Mouse (Mus musculus): ENCODE data around the gene Igfn1. TPM values are rescaled to one million over a fixed set of nuclear protein-coding genes. Genes with fewer than 3 reads are reported as not detected.

Gene Igfn1
- polyA plus RNA-seq, 1 experiment from 2014 or later: not detected

- Histone ChIP-seq H3K27ac (ENCODE audit: low read length) (no peak overlapping the region), H3K4me2 (ENCODE audit: low read depth, low read length) (no peak overlapping the region), H3K27me3 (ENCODE audit: control insufficient read depth, insufficient read depth, low read depth, low read length) (peaks cover 25% of the 10 kb centered on the region), H3K4me1 (replicated peaks; ENCODE audit: control insufficient read depth, insufficient read depth, low read length) (no peaks in the 10 kb centered on the region), H3K9me3 (ENCODE audit: control insufficient read depth, low read length) (no peaks in the 10 kb centered on the region), H3K4me3 (ENCODE audit: low read length) (no peak overlapping the region), H3K36me3 (ENCODE audit: control insufficient read depth, insufficient read depth, low read length) (no peaks in the 10 kb centered on the region), H3K9ac (ENCODE audit: low read length) (no peak overlapping the region)
- ATAC-seq (ENCODE audit: low read depth): no peak
- WGBS: 68% methylated on average over 5 of the region's 5 CpGs
These were observed 81.7 kb downstream of the Igfn1 start for GRCm38 (mm10) chr1:135924377-135924994.

GRCm38 (mm10) chr1:135923229-135923628 lies 82.9 kb downstream of the Igfn1 start:
- no peak overlapping the region for H3K27ac ChIP-seq (ENCODE audit: low read length)
- H3K4me2 ChIP-seq (ENCODE audit: low read depth, low read length): no peak overlapping the region
- H3K9me3 ChIP-seq (ENCODE audit: control insufficient read depth, low read length): no peaks in the 10 kb centered on the region
- H3K4me1 ChIP-seq (replicated peaks; ENCODE audit: control insufficient read depth, insufficient read depth, low read length): peaks cover 6% of the 10 kb centered on the region
- no peaks in the 10 kb centered on the region for H3K36me3 ChIP-seq (ENCODE audit: control insufficient read depth, insufficient read depth, low read length)
- no peak overlapping the region for H3K4me3 ChIP-seq (ENCODE audit: low read length)
- ATAC-seq (ENCODE audit: low read depth): no peak
- WGBS: 71% methylated on average over 7 of the region's 7 CpGs
- peaks cover 38% of the 10 kb centered on the region for H3K27me3 ChIP-seq (ENCODE audit: control insufficient read depth, insufficient read depth, low read depth, low read length)
- no peak overlapping the region for H3K9ac ChIP-seq (ENCODE audit: low read length)

- Histone ChIP-seq H3K27me3 (ENCODE audit: control insufficient read depth, insufficient read depth, low read depth, low read length) (peaks cover 62% of the 10 kb centered on the region), H3K27ac (ENCODE audit: low read length) (no peak within 1 kb of the TSS)
These were observed 87.3 kb downstream of the Igfn1 start, which contains the start of gene Pkp1 for GRCm38 (mm10) chr1:135918644-135919407. Gene Pkp1, minus strand, starts transcription at chr1:135919207.

GRCm38 (mm10) chr1:135917206-135917605 lies 88.9 kb downstream of the Igfn1 start:
- Histone ChIP-seq H3K27ac (ENCODE audit: low read length) (no peak overlapping the region), H3K9me3 (ENCODE audit: control insufficient read depth, low read length) (no peaks in the 10 kb centered on the region), H3K36me3 (ENCODE audit: control insufficient read depth, insufficient read depth, low read length) (no peaks in the 10 kb centered on the region), H3K4me1 (replicated peaks; ENCODE audit: control insufficient read depth, insufficient read depth, low read length) (peaks cover 6% of the 10 kb centered on the region), H3K4me2 (ENCODE audit: low read depth, low read length) (no peak overlapping the region), H3K27me3 (ENCODE audit: control insufficient read depth, insufficient read depth, low read depth, low read length) (peaks cover 61% of the 10 kb centered on the region), H3K9ac (ENCODE audit: low read length) (no peak overlapping the region), H3K4me3 (ENCODE audit: low read length) (no peak overlapping the region)
- no peak for ATAC-seq (ENCODE audit: low read depth)
- 17% methylated on average over 5 of the region's 5 CpGs for WGBS

More at GRCm38 (mm10) chr1:135918644-135919407, 87.3 kb downstream of the Igfn1 start, which contains the start of gene Pkp1:
- H3K36me3 ChIP-seq (ENCODE audit: control insufficient read depth, insufficient read depth, low read length): no peaks in the 10 kb centered on the region
- H3K9me3 ChIP-seq (ENCODE audit: control insufficient read depth, low read length): no peaks in the 10 kb centered on the region
- peak within 1 kb of the TSS; percentile 53 for H3K4me2 ChIP-seq (ENCODE audit: low read depth, low read length)
- H3K9ac ChIP-seq (ENCODE audit: low read length): no peak within 1 kb of the TSS
- peak; percentile 80 for ATAC-seq (ENCODE audit: low read depth)
- H3K4me1 ChIP-seq (replicated peaks; ENCODE audit: control insufficient read depth, insufficient read depth, low read length): peaks cover 6% of the 10 kb centered on the region
- under 1% methylated on average over 67 of the region's 67 CpGs for WGBS
- H3K4me3 ChIP-seq (ENCODE audit: low read length): peak within 1 kb of the TSS; percentile 36

GRCm38 (mm10) chr1:135916486-135917058 lies 89.6 kb downstream of the Igfn1 start:
- H3K4me1 ChIP-seq (replicated peaks; ENCODE audit: control insufficient read depth, insufficient read depth, low read length): peaks cover 6% of the 10 kb centered on the region
- no peak overlapping the region for H3K9ac ChIP-seq (ENCODE audit: low read length)
- H3K4me2 ChIP-seq (ENCODE audit: low read depth, low read length): no peak overlapping the region
- no peaks in the 10 kb centered on the region for H3K9me3 ChIP-seq (ENCODE audit: control insufficient read depth, low read length)
- H3K4me3 ChIP-seq (ENCODE audit: low read length): no peak overlapping the region
- no peak overlapping the region for H3K27ac ChIP-seq (ENCODE audit: low read length)
- peaks cover 55% of the 10 kb centered on the region for H3K27me3 ChIP-seq (ENCODE audit: control insufficient read depth, insufficient read depth, low read depth, low read length)
- no peaks in the 10 kb centered on the region for H3K36me3 ChIP-seq (ENCODE audit: control insufficient read depth, insufficient read depth, low read length)
- ATAC-seq (ENCODE audit: low read depth): no peak
- 30% methylated on average over 5 of the region's 5 CpGs for WGBS

- ATAC-seq (ENCODE audit: low read depth): no peak
- Histone ChIP-seq H3K27ac (ENCODE audit: low read length) (no peak overlapping the region), H3K4me2 (ENCODE audit: low read depth, low read length) (no peak overlapping the region), H3K27me3 (ENCODE audit: control insufficient read depth, insufficient read depth, low read depth, low read length) (peaks cover 29% of the 10 kb centered on the region), H3K4me1 (replicated peaks; ENCODE audit: control insufficient read depth, insufficient read depth, low read length) (peaks cover 2% of the 10 kb centered on the region), H3K4me3 (ENCODE audit: low read length) (no peak overlapping the region), H3K9me3 (ENCODE audit: control insufficient read depth, low read length) (no peaks in the 10 kb centered on the region), H3K36me3 (ENCODE audit: control insufficient read depth, insufficient read depth, low read length) (no peaks in the 10 kb centered on the region), H3K9ac (ENCODE audit: low read length) (no peak overlapping the region)
- 70% methylated on average over 4 of the region's 4 CpGs for WGBS
These were observed 92.5 kb downstream of the Igfn1 start for GRCm38 (mm10) chr1:135913657-135914056.

- Histone ChIP-seq H3K4me3 (ENCODE audit: low read length) (no peak overlapping the region), H3K36me3 (ENCODE audit: control insufficient read depth, insufficient read depth, low read length) (no peaks in the 10 kb centered on the region), H3K4me2 (ENCODE audit: low read depth, low read length) (no peak overlapping the region), H3K27me3 (ENCODE audit: control insufficient read depth, insufficient read depth, low read depth, low read length) (no peaks in the 10 kb centered on the region; the same call in 1 of the 2 replicates), H3K27ac (ENCODE audit: low read length) (no peak overlapping the region), H3K9ac (ENCODE audit: low read length) (no peak overlapping the region), H3K4me1 (replicated peaks; ENCODE audit: control insufficient read depth, insufficient read depth, low read length) (no peaks in the 10 kb centered on the region), H3K9me3 (ENCODE audit: control insufficient read depth, low read length) (no peaks in the 10 kb centered on the region)
- no peak for ATAC-seq (ENCODE audit: low read depth)
- WGBS: 28% methylated on average over 6 of the region's 6 CpGs
These were observed 96.8 kb downstream of the Igfn1 start for GRCm38 (mm10) chr1:135909381-135909780.

- H3K9me3 ChIP-seq (ENCODE audit: control insufficient read depth, low read length): no peaks in the 10 kb centered on the region
- no peaks in the 10 kb centered on the region for H3K4me1 ChIP-seq (replicated peaks; ENCODE audit: control insufficient read depth, insufficient read depth, low read length)
- ATAC-seq (ENCODE audit: low read depth): peak; percentile 54; the same call in 1 of the 2 replicates
- H3K4me2 ChIP-seq (ENCODE audit: low read depth, low read length): no peak overlapping the region
- no peak overlapping the region for H3K9ac ChIP-seq (ENCODE audit: low read length)
- 50% methylated on average over 11 of the region's 11 CpGs for WGBS
- no peaks in the 10 kb centered on the region for H3K36me3 ChIP-seq (ENCODE audit: control insufficient read depth, insufficient read depth, low read length)
- no peak overlapping the region for H3K27ac ChIP-seq (ENCODE audit: low read length)
- no peaks in the 10 kb centered on the region; the same call in 1 of the 2 replicates for H3K27me3 ChIP-seq (ENCODE audit: control insufficient read depth, insufficient read depth, low read depth, low read length)
- H3K4me3 ChIP-seq (ENCODE audit: low read length): no peak overlapping the region
These were observed 99.4 kb downstream of the Igfn1 start for GRCm38 (mm10) chr1:135906736-135907135.

Measured in lung, embryonic 16.5 days (tissue).